Mouse (Mus musculus) heart, embryonic 15.5 days (tissue): ENCODE measurements around the gene Npr1. TPM values are rescaled to one million over a fixed set of nuclear protein-coding genes. Genes with fewer than 3 reads are reported as not detected.

Experiments used
- ATAC-seq: fragments of 200-750 bp; cut with Nextera tagmentation; replicated peaks from 2 replicates; pipeline ENCODE4 v1.8.0; 2017; ENCODE audit warnings: low read depth, moderate TSS enrichment; ENCODE audit not compliant: insufficient number of reproducible peaks, insufficient read depth, low FRiP score
- H3K27ac ChIP-seq: fragments of 300-500 bp; sonication (generic); 2 replicates; pipeline ENCODE4 v1.5.1; 2015; ENCODE audit warnings: mild to moderate bottlenecking, inconsistent platforms
- H3K27me3 ChIP-seq: fragments of 300-500 bp; sonication (generic); 2 replicates; pipeline ENCODE4 v1.6.1; 2015; ENCODE audit warnings: inconsistent platforms
- H3K36me3 ChIP-seq: fragments of 300-500 bp; sonication (generic); 2 replicates; pipeline ENCODE4 v1.6.1; 2015; ENCODE audit warnings: mild to moderate bottlenecking, inconsistent platforms
- H3K4me1 ChIP-seq: fragments of 300-500 bp; sonication (generic); replicated peaks from 2 replicates; pipeline ENCODE4 v1.6.1; 2015; ENCODE audit warnings: inconsistent platforms
- H3K4me2 ChIP-seq: fragments of 300-500 bp; sonication (generic); 2 replicates; pipeline ENCODE4 v1.6.1; 2015; ENCODE audit warnings: inconsistent platforms, mild to moderate bottlenecking, moderate library complexity
- H3K4me3 ChIP-seq: fragments of 300-500 bp; sonication (generic); 2 replicates; pipeline ENCODE4 v1.5.1; 2015; ENCODE audit warnings: mild to moderate bottlenecking, inconsistent platforms
- H3K9ac ChIP-seq: fragments of 300-500 bp; sonication (generic); 2 replicates; pipeline ENCODE4 v1.6.1; 2015; ENCODE audit warnings: mild to moderate bottlenecking, inconsistent platforms
- H3K9me3 ChIP-seq: fragments of 300-500 bp; sonication (generic); replicated peaks from 2 replicates; pipeline ENCODE4 v1.6.1; 2016; ENCODE audit warnings: inconsistent platforms
- WGBS: fragments of 180-500 bp; shearing (Covaris S2); methylation state at CpG from one replicate; pipeline ENCODE4 v1.1.7; 2015; ENCODE audit warnings: mixed read lengths; 5-methylcytosine and 5-hydroxymethylcytosine counted together
- polyA plus RNA-seq: library from polyadenylated mRNA; unstranded; fragments of >200 nt; fragmentation: Nextera tagmentation; extraction: Ambion mirVana; gene quantifications from 2 replicates; pipeline ENCODE4 v1.2.1, GENCODE M21; 2015

Gene Npr1
- polyA plus RNA-seq, 1 experiment from 2014 or later = 10.1 TPM

DNA sequence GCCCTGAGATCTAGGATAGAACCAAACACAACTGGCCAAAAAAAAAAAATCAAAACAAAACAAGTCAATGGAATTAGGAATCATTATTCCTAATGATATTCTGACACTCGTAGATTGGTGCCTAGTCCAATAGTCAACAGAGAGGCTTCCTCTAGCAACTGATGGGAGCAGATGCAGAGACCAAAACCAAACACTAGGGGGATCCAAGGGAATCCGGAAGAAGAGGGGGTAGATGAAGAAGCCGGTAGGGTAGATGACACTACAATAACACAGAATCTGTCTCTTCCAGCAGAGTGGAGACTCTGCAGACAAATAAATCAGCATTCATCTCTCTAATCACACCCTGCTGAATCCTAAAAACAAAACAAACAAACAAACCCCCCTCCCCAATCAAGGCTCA lies 6.5 kb upstream of the Npr1 start:
- H3K36me3 ChIP-seq = no peaks in the 10 kb centered on the region
- 0 out of 2 replicates have a peak, but pooled peaks cover 4% of the 10 kb centered on the region for H3K27me3 ChIP-seq
- no peak overlapping the region for H3K4me2 ChIP-seq
- peaks cover 6% of the 10 kb centered on the region for H3K4me1 ChIP-seq
- ATAC-seq = no peak
- no peaks in the 10 kb centered on the region for H3K9me3 ChIP-seq
- H3K9ac ChIP-seq = no peak overlapping the region
- H3K27ac ChIP-seq = no peak overlapping the region
- 27% methylated on average over 3 of the region's 3 CpGs for WGBS
- H3K4me3 ChIP-seq = no peak overlapping the region

- no peak overlapping the region for H3K27ac ChIP-seq
- H3K4me1 ChIP-seq = peaks cover 25% of the 10 kb centered on the region
- H3K36me3 ChIP-seq = no peaks in the 10 kb centered on the region
- H3K9ac ChIP-seq = no peak overlapping the region
- no peak for ATAC-seq
- whole genome bisulfite sequencing = 91% methylated on average over 10 of the region's 10 CpGs
- H3K4me3 ChIP-seq = no peak overlapping the region
- H3K4me2 ChIP-seq = no peak overlapping the region
- no peaks in the 10 kb centered on the region for H3K9me3 ChIP-seq
- peaks cover 23% of the 10 kb centered on the region for H3K27me3 ChIP-seq
Measured at GRCm38 (mm10) chr3:90467618-90468300, 2.1 kb upstream of the Npr1 start.

DNA sequence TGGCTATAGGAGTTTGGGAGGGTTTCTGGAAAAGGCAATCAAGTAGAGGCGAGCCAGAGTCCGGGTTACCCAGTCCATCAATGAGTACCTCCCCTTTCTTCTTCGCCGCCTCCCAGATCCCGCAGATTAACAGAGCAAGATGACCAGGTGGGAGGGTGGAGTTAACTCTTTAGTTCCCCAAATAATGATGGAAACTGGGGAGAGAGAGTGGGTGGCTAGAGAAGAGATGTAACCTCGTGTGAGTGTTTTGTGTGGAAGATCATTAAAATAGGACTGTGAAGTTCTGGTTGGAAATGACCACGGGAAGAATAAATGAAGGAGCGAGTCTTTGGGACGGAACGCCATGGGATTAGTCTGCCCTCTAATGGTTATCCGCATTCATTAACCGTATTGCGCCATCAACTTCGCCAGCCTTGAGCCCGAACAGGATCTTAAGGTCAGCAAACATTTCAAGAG lies 673 bp upstream of the Npr1 start:
- H3K9me3 ChIP-seq = no peaks in the 10 kb centered on the region
- peak overlapping the region; percentile 60 for H3K4me3 ChIP-seq
- peak; percentile 27 for ATAC-seq
- peak overlapping the region; percentile 63; the same call in 1 of the 2 replicates for H3K9ac ChIP-seq
- peak overlapping the region; percentile 87 for H3K4me2 ChIP-seq
- peak overlapping the region; percentile 29; the same call in 1 of the 2 replicates for H3K27ac ChIP-seq
- WGBS = under 1% methylated on average over 15 of the region's 15 CpGs
- peaks cover 25% of the 10 kb centered on the region for H3K27me3 ChIP-seq
- H3K36me3 ChIP-seq = no peaks in the 10 kb centered on the region
- H3K4me1 ChIP-seq = peaks cover 30% of the 10 kb centered on the region

GRCm38 (mm10) chr3:90465081-90465685 lies 483 bp downstream of the Npr1 start:
- WGBS = under 1% methylated on average over 75 of the region's 75 CpGs
- peak; percentile 35 for ATAC-seq
- peaks cover 30% of the 10 kb centered on the region for H3K4me1 ChIP-seq
- H3K27ac ChIP-seq = peak overlapping the region; percentile 50
- peaks cover 30% of the 10 kb centered on the region for H3K27me3 ChIP-seq
- peak overlapping the region; percentile 60 for H3K4me3 ChIP-seq
- no peaks in the 10 kb centered on the region for H3K9me3 ChIP-seq
- peak overlapping the region; percentile 87 for H3K4me2 ChIP-seq
- no peaks in the 10 kb centered on the region for H3K36me3 ChIP-seq
- peak overlapping the region; percentile 63 for H3K9ac ChIP-seq

- Histone ChIP-seq H3K27ac (peak overlapping the region; percentile 50; the same call in 1 of the 2 replicates), H3K36me3 (no peaks in the 10 kb centered on the region), H3K4me3 (peak overlapping the region; percentile 60), H3K9ac (peak overlapping the region; percentile 63), H3K27me3 (peaks cover 30% of the 10 kb centered on the region), H3K4me1 (peaks cover 30% of the 10 kb centered on the region), H3K4me2 (peak overlapping the region; percentile 87), H3K9me3 (no peaks in the 10 kb centered on the region)
- WGBS = 14% methylated on average over 37 of the region's 37 CpGs
- ATAC-seq = 0 out of 2 replicates have a peak, but pooled peaks have one; percentile 8
Measured at GRCm38 (mm10) chr3:90464552-90465080, 1.1 kb downstream of the Npr1 start.

GRCm38 (mm10) chr3:90462579-90462978 lies 3.1 kb downstream of the Npr1 start:
- WGBS = 21% methylated on average over 7 of the region's 7 CpGs
- Histone ChIP-seq H3K36me3 (0 out of 2 replicates have a peak, but pooled peaks cover 3% of the 10 kb centered on the region), H3K27me3 (peaks cover 27% of the 10 kb centered on the region), H3K9me3 (no peaks in the 10 kb centered on the region), H3K4me3 (peak overlapping the region; percentile 3; the same call in 1 of the 2 replicates), H3K4me1 (peaks cover 30% of the 10 kb centered on the region), H3K27ac (no peak overlapping the region), H3K4me2 (peak overlapping the region; percentile 87), H3K9ac (no peak overlapping the region)
- ATAC-seq = no peak

GRCm38 (mm10) chr3:90461935-90462334 lies 3.7 kb downstream of the Npr1 start:
- 84% methylated on average over 3 of the region's 3 CpGs for WGBS
- peaks cover 27% of the 10 kb centered on the region for H3K27me3 ChIP-seq
- no peak for ATAC-seq

GRCm38 (mm10) chr3:90460315-90460714 lies 5.4 kb downstream of the Npr1 start:
- Histone ChIP-seq H3K4me3 (no peak overlapping the region), H3K9me3 (no peaks in the 10 kb centered on the region), H3K4me2 (no peak overlapping the region), H3K27ac (no peak overlapping the region), H3K9ac (no peak overlapping the region), H3K27me3 (peaks cover 23% of the 10 kb centered on the region), H3K36me3 (0 out of 2 replicates have a peak, but pooled peaks cover 3% of the 10 kb centered on the region), H3K4me1 (peaks cover 17% of the 10 kb centered on the region)
- WGBS = 63% methylated on average over 5 of the region's 5 CpGs
- no peak for ATAC-seq

More at GRCm38 (mm10) chr3:90461935-90462334, 3.7 kb downstream of the Npr1 start:
- 0 out of 2 replicates have a peak, but pooled peaks cover 3% of the 10 kb centered on the region for H3K36me3 ChIP-seq
- H3K27ac ChIP-seq = no peak overlapping the region
- H3K4me1 ChIP-seq = peaks cover 30% of the 10 kb centered on the region
- no peaks in the 10 kb centered on the region for H3K9me3 ChIP-seq
- no peak overlapping the region for H3K4me3 ChIP-seq
- H3K9ac ChIP-seq = no peak overlapping the region
- H3K4me2 ChIP-seq = no peak overlapping the region

DNA sequence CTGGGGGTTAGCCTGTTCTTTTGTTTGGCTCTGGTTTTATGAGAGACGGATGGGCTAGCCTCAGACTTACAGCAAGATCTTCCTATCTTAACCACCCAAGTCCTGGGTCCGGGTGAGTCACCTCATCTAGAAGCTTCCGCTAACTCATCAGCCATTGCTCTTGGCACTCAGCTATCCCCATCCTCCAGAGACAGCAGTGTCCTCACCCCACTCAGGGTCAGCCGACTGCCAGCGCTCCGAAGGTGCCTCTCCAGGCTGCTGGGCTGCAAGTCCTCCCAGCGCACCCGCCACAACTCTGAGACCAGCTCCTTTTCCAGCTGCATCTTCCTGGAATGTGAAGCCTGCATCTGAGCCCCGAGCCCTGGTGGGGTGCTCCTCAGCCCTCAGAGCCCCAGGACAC lies 5.9 kb downstream of the Npr1 start:
- H3K27me3 ChIP-seq = peaks cover 18% of the 10 kb centered on the region
- 80% methylated on average over 9 of the region's 9 CpGs for WGBS
- no peak overlapping the region for H3K27ac ChIP-seq
- H3K4me2 ChIP-seq = no peak overlapping the region
- no peaks in the 10 kb centered on the region for H3K9me3 ChIP-seq
- H3K9ac ChIP-seq = no peak overlapping the region
- H3K4me1 ChIP-seq = peaks cover 11% of the 10 kb centered on the region
- no peak for ATAC-seq
- H3K36me3 ChIP-seq = 0 out of 2 replicates have a peak, but pooled peaks cover 3% of the 10 kb centered on the region
- no peak overlapping the region for H3K4me3 ChIP-seq

DNA sequence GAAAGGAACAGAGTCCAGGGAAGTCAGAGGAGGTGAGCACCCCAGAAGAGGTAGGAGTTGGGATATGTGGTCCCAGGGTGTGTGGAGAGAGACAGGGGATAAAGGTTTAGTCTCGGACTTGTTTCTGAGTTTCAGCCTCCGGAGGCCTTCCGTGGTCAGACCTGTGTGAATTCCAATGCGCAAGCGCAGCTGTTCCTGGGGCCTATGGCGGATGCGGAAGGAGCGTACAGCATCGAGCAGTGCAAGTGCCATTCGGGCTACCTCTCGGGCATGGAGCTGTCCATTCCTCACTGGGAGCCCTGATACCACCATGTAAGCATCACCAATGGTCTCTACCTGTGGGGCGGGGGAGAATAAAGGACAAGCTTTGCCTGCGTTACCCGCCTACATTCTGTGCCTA lies 10.7 kb downstream of the Npr1 start:
- ATAC-seq = no peak
- WGBS = 87% methylated on average over 14 of the region's 14 CpGs

GRCm38 (mm10) chr3:90451396-90452095 lies 14.1 kb downstream of the Npr1 start:
- H3K27me3 ChIP-seq = no peaks in the 10 kb centered on the region
- H3K27ac ChIP-seq = peak overlapping the region; percentile 42; the same call in 1 of the 2 replicates
- H3K4me2 ChIP-seq = peak overlapping the region; percentile 44
- peaks cover 17% of the 10 kb centered on the region for H3K4me1 ChIP-seq
- H3K4me3 ChIP-seq = peak overlapping the region; percentile 31
- ATAC-seq = no peak
- no peaks in the 10 kb centered on the region for H3K9me3 ChIP-seq
- whole genome bisulfite sequencing = 39% methylated on average over 10 of the region's 10 CpGs
- H3K9ac ChIP-seq = no peak overlapping the region; the same call in 1 of the 2 replicates
- no peaks in the 10 kb centered on the region for H3K36me3 ChIP-seq

More for the DNA sequence above, 10.7 kb downstream of the Npr1 start:
- no peaks in the 10 kb centered on the region for H3K27me3 ChIP-seq
- H3K4me2 ChIP-seq = no peak overlapping the region
- H3K36me3 ChIP-seq = 0 out of 2 replicates have a peak, but pooled peaks cover 3% of the 10 kb centered on the region
- no peak overlapping the region for H3K27ac ChIP-seq
- no peak overlapping the region for H3K4me3 ChIP-seq
- no peak overlapping the region for H3K9ac ChIP-seq
- H3K4me1 ChIP-seq = peaks cover 11% of the 10 kb centered on the region
- H3K9me3 ChIP-seq = no peaks in the 10 kb centered on the region
